Mouse (Mus musculus): Measurements from ENCODE around the gene Trim50.

- TF ChIP-seq CTCF (conservative IDR thresholded peaks at IDR 0.05; ENCODE audit: low read length): no peak
- no peak for TF ChIP-seq POU5F1 (IDR thresholded peaks at IDR 0.05; ENCODE audit: borderline replicate concordance, low read length)
These were observed 3.0 kb downstream of the Trim50 start for GRCm38 (mm10) chr5:135356090-135356489.

All from E14TG2a.4 (cell line).